Mouse (Mus musculus): ENCODE results near the gene Foxf2. TPM values are rescaled to one million over a fixed set of nuclear protein-coding genes. Genes with fewer than 3 reads are reported as not detected.

Gene Foxf2
- polyA plus RNA-seq, 1 experiment from 2014 or later, result not detected

GRCm38 (mm10) chr13:31641517-31641916 is 15.9 kb downstream of the Foxf2 start:
- DNase-seq, result no peak
- Histone ChIP-seq H3K9me3 (replicated peaks) (no peaks in the 10 kb centered on the region), H3K27ac (no peak overlapping the region), H3K27me3 (no peaks in the 10 kb centered on the region), H3K4me3 (replicated peaks) (no peak overlapping the region), H3K9ac (no peak overlapping the region), H3K4me1 (replicated peaks) (no peaks in the 10 kb centered on the region), H3K4me2 (no peak overlapping the region), H3K36me3 (no peaks in the 10 kb centered on the region)
- no peak for ATAC-seq (ENCODE audit: low read depth)
- WGBS (ENCODE audit: insufficient replicate concordance), result 71% methylated on average over 5 of the region's 5 CpGs

- ATAC-seq (ENCODE audit: low read depth) (no peak), DNase-seq (no peak)
- H3K27ac ChIP-seq, result no peak overlapping the region
- H3K36me3 ChIP-seq, result no peaks in the 10 kb centered on the region
- H3K9ac ChIP-seq, result no peak overlapping the region
- WGBS (ENCODE audit: insufficient replicate concordance), result 70% methylated on average over 20 of the region's 20 CpGs
- H3K9me3 ChIP-seq (replicated peaks), result no peaks in the 10 kb centered on the region
- H3K4me1 ChIP-seq (replicated peaks), result no peaks in the 10 kb centered on the region
- no peaks in the 10 kb centered on the region for H3K27me3 ChIP-seq
- H3K4me2 ChIP-seq, result no peak overlapping the region
- no peak overlapping the region for H3K4me3 ChIP-seq (replicated peaks)
Observed at GRCm38 (mm10) chr13:31652131-31652745, 26.6 kb downstream of the Foxf2 start.

DNA sequence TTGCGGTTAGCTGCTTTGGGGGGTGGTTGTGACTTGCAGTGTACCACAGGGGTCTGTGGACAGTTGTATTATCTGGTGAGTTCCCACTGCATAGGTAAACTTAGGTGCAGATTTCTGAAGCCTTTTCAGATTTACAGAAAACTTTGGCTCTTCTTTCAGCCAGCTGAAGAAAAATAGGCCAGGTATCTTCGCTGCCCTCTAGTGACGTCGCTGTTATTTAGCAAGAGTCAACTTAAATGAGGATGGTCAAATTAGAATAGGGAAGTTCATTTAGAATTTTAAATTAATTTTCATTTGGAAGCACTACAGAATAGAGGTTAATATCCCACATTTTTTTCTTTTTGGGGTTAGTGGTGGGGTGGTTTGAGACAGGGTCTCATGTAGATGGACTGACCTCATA is 30.6 kb downstream of the Foxf2 start:
- H3K9me3 ChIP-seq (replicated peaks), result no peaks in the 10 kb centered on the region
- WGBS (ENCODE audit: insufficient replicate concordance), result 53% methylated on average over 4 of the region's 4 CpGs
- no peaks in the 10 kb centered on the region for H3K4me1 ChIP-seq (replicated peaks)
- no peak overlapping the region for H3K9ac ChIP-seq
- ATAC-seq (ENCODE audit: low read depth), result no peak
- H3K27me3 ChIP-seq, result no peaks in the 10 kb centered on the region; the same call in 1 of the 2 replicates
- no peak for DNase-seq
- no peak overlapping the region for H3K4me3 ChIP-seq (replicated peaks)
- H3K4me2 ChIP-seq, result no peak overlapping the region
- no peaks in the 10 kb centered on the region for H3K36me3 ChIP-seq
- no peak overlapping the region for H3K27ac ChIP-seq

- no peak for ATAC-seq (ENCODE audit: low read depth)
- Histone ChIP-seq H3K4me2 (no peak overlapping the region), H3K9ac (no peak overlapping the region), H3K27ac (no peak overlapping the region), H3K36me3 (no peaks in the 10 kb centered on the region), H3K4me1 (replicated peaks) (no peaks in the 10 kb centered on the region), H3K27me3 (no peaks in the 10 kb centered on the region; the same call in 1 of the 2 replicates), H3K9me3 (replicated peaks) (no peaks in the 10 kb centered on the region), H3K4me3 (replicated peaks) (no peak overlapping the region)
- WGBS (ENCODE audit: insufficient replicate concordance), result 68% methylated on average over 4 of the region's 4 CpGs
- DNase-seq, result no peak
Observed at GRCm38 (mm10) chr13:31658212-31658611, 32.6 kb downstream of the Foxf2 start.

GRCm38 (mm10) chr13:31658963-31659362 is 33.3 kb downstream of the Foxf2 start:
- no peaks in the 10 kb centered on the region; the same call in 1 of the 2 replicates for H3K27me3 ChIP-seq
- 2% methylated on average over 3 of the region's 3 CpGs for WGBS (ENCODE audit: insufficient replicate concordance)
- no peak overlapping the region for H3K4me3 ChIP-seq (replicated peaks)
- no peaks in the 10 kb centered on the region for H3K36me3 ChIP-seq
- DNase-seq (no peak), ATAC-seq (ENCODE audit: low read depth) (no peak)
- H3K27ac ChIP-seq, result no peak overlapping the region
- H3K4me1 ChIP-seq (replicated peaks), result no peaks in the 10 kb centered on the region
- no peak overlapping the region for H3K9ac ChIP-seq
- no peak overlapping the region for H3K4me2 ChIP-seq
- H3K9me3 ChIP-seq (replicated peaks), result no peaks in the 10 kb centered on the region

DNA sequence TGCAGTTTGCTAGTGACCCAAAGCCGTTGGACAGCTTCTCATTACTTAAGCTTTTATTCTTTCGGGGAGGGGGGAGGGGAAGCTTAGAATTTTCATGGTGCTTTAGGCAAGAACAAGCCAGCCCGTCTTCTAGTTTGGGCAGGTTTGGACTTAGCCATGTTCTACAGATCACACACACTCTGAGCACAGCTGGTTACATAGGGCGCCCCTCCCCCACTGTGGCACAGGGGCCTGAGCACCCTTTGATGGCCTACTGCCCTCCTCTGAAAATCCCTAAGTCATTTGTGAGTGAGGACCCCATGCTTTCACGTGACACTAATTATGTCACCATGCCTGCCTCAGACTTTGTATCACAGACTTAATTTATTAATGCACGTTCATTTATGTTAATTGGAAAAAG is 35.6 kb downstream of the Foxf2 start:
- 62% methylated on average over 6 of the region's 6 CpGs for WGBS (ENCODE audit: insufficient replicate concordance)

DNA sequence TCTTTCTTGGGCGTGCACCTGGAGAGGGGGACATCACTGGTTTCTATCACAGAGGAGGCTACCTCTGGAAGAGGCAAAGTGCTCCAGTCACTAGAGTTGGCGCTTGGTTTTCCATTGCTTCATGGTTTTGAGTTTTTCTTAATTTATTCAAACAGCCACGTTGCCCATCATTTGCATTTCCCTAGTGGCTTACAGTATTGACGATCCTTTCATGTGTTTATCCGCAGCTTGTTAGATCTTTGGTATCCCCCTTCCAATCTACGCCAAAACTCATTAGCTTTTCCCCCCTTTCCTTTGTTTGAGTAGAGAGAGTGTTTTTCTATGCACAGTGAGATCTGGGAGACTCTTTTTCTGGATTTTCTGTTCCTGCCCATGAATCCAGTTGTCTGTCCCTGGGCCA is 39.8 kb downstream of the Foxf2 start:
- no peaks in the 10 kb centered on the region for H3K4me1 ChIP-seq (replicated peaks)
- no peak for ATAC-seq (ENCODE audit: low read depth)
- H3K4me2 ChIP-seq, result no peak overlapping the region
- no peak overlapping the region for H3K4me3 ChIP-seq (replicated peaks)
- H3K27me3 ChIP-seq, result no peaks in the 10 kb centered on the region
- H3K9ac ChIP-seq, result no peak overlapping the region
- DNase-seq, result no peak
- H3K36me3 ChIP-seq, result no peaks in the 10 kb centered on the region
- H3K27ac ChIP-seq, result no peak overlapping the region
- no peaks in the 10 kb centered on the region for H3K9me3 ChIP-seq (replicated peaks)
- 61% methylated on average over 6 of the region's 6 CpGs for WGBS (ENCODE audit: insufficient replicate concordance)

More for the DNA sequence above, 35.6 kb downstream of the Foxf2 start:
- H3K4me1 ChIP-seq (replicated peaks), result no peaks in the 10 kb centered on the region
- H3K4me2 ChIP-seq, result no peak overlapping the region
- H3K4me3 ChIP-seq (replicated peaks), result no peak overlapping the region
- no peak overlapping the region for H3K9ac ChIP-seq
- no peak for ATAC-seq (ENCODE audit: low read depth)
- no peak overlapping the region for H3K27ac ChIP-seq
- H3K27me3 ChIP-seq, result no peaks in the 10 kb centered on the region; the same call in 1 of the 2 replicates
- no peaks in the 10 kb centered on the region for H3K36me3 ChIP-seq
- no peak for DNase-seq
- no peaks in the 10 kb centered on the region for H3K9me3 ChIP-seq (replicated peaks)

DNA sequence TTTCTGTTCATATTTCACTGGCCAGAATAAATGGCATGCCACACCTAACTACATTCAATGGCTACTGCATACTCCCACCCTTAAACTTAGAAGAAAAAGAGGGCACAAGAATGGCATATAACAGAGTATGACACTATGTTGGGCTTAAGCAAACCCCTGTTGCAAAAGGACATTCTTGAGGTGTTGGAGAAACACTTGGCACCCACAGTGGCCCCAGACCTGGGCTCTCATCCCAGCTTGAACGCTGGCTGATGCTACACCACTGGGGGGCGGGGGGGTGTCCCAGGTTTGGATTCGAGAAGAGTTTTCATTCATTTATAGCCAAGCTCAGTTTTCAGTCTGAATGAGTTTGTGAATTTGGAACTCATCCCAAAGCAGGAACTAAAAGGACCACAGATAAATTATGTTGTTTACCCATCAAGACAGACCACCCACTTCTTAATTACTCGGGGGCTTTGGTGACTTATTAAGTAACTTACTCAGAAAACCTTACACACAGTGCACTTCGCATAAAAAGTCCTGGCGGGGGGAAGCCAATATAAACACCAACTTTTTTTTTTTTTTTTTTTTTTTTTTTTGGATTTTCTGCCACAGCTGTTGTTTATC is 42.4 kb downstream of the Foxf2 start:
- H3K4me3 ChIP-seq (replicated peaks), result no peak overlapping the region
- no peaks in the 10 kb centered on the region for H3K27me3 ChIP-seq
- ATAC-seq (ENCODE audit: low read depth), result no peak
- H3K4me2 ChIP-seq, result no peak overlapping the region
- DNase-seq, result no peak
- no peaks in the 10 kb centered on the region for H3K36me3 ChIP-seq
- no peaks in the 10 kb centered on the region for H3K4me1 ChIP-seq (replicated peaks)
- no peak overlapping the region for H3K9ac ChIP-seq
- no peak overlapping the region for H3K27ac ChIP-seq
- H3K9me3 ChIP-seq (replicated peaks), result no peaks in the 10 kb centered on the region
- 50% methylated on average over 6 of the region's 6 CpGs for WGBS (ENCODE audit: insufficient replicate concordance)

GRCm38 (mm10) chr13:31672093-31672492 is 46.5 kb downstream of the Foxf2 start:
- Histone ChIP-seq H3K27ac (no peak overlapping the region), H3K9ac (no peak overlapping the region), H3K36me3 (no peaks in the 10 kb centered on the region), H3K27me3 (no peaks in the 10 kb centered on the region), H3K4me2 (no peak overlapping the region), H3K9me3 (replicated peaks) (no peaks in the 10 kb centered on the region), H3K4me3 (replicated peaks) (no peak overlapping the region), H3K4me1 (replicated peaks) (no peaks in the 10 kb centered on the region)
- no peak for DNase-seq
- WGBS (ENCODE audit: insufficient replicate concordance), result 65% methylated on average over 3 of the region's 3 CpGs
- ATAC-seq (ENCODE audit: low read depth), result no peak

Small RNA genes lying within 50 kb of the gene (microRNA-seq; reads per million reads assigned to microRNA genes)
- not detected for gene Gm27516

Other genes with a start within 250 kb of the Foxf2 start
- gene Foxq1, start 69.7 kb upstream of the Foxf2 start, polyA plus RNA-seq (2015; fragmentation: Nextera tagmentation; extraction: Ambion mirVana), result 0.05 and 0.14 TPM in 2 replicates
- gene A530084C06Rik, start 66.5 kb upstream of the Foxf2 start, polyA plus RNA-seq (2015; fragmentation: Nextera tagmentation; extraction: Ambion mirVana), result 0.05 TPM in 1 of 2 replicates, not detected in the other
- gene Foxc1, start 180.8 kb downstream of the Foxf2 start, polyA plus RNA-seq (2015; fragmentation: Nextera tagmentation; extraction: Ambion mirVana), result 0.03 TPM in 2 replicates